Mouse (Mus musculus) MEL (cell line): Measurements from ENCODE around the gene Slc6a21.

Experiments
- BHLHE40 ChIP-seq: IDR thresholded peaks from 2 replicates; pipeline ENCODE4 v1.6.1; 2012; ENCODE audit warnings: low read depth, mild to moderate bottlenecking, inconsistent platforms, low read length, improper control_type of control experiment, borderline replicate concordance
- CTCF ChIP-seq, 3 experiments: IDR thresholded peaks in 2 of 3; conservative IDR thresholded peaks in 1 of 3; 2 replicates each; pipeline ENCODE4 v1.5.1; 2011 to 2012; ENCODE audit warnings: low read length in 3 of 3, low read depth in 2 of 3, mild to moderate bottlenecking in 2 of 3, improper control_type of control experiment in 1 of 3, inconsistent platforms in 1 of 3, mixed read lengths in 1 of 3, moderate library complexity in 1 of 3; ENCODE audit not compliant: control insufficient read depth in 1 of 3, insufficient read depth in 1 of 3, poor library complexity in 1 of 3, severe bottlenecking in 1 of 3
- MAX ChIP-seq: IDR thresholded peaks from 2 replicates; pipeline ENCODE4 v1.6.1; 2011; ENCODE audit warnings: low read length, improper control_type of control experiment
- MAZ ChIP-seq: IDR thresholded peaks from 2 replicates; pipeline ENCODE4 v1.6.1; 2012; ENCODE audit warnings: low read depth, mild to moderate bottlenecking, inconsistent platforms, low read length, improper control_type of control experiment
- MEF2A ChIP-seq: IDR thresholded peaks from 2 replicates; pipeline ENCODE4 v1.6.1; 2014; ENCODE audit warnings: low read depth, mild to moderate bottlenecking, inconsistent platforms, low read length, improper control_type of control experiment; ENCODE audit not compliant: poor library complexity, insufficient replicate concordance, severe bottlenecking; ENCODE audit errors: extremely low read depth
- MXI1 ChIP-seq: IDR thresholded peaks from 2 replicates; pipeline ENCODE4 v1.6.1; 2011; ENCODE audit warnings: mild to moderate bottlenecking, low read depth, low read length, improper control_type of control experiment
- POLR2A ChIP-seq, 2 experiments: IDR thresholded peaks; 2 replicates each; pipeline ENCODE4 v1.6.1; 2011 to 2012; ENCODE audit warnings: low read length in 2 of 2, mild to moderate bottlenecking in 2 of 2, control low read depth in 1 of 2, improper control_type of control experiment in 1 of 2, low read depth in 1 of 2, moderate library complexity in 1 of 2; ENCODE audit not compliant: control insufficient read depth in 1 of 2, insufficient read depth in 1 of 2, poor library complexity in 1 of 2
- RCOR1 ChIP-seq: IDR thresholded peaks from 2 replicates; pipeline ENCODE4 v1.6.1; 2012; ENCODE audit warnings: low read depth, mild to moderate bottlenecking, inconsistent platforms, low read length, improper control_type of control experiment
- USF1 ChIP-seq: IDR thresholded peaks from 2 replicates; pipeline ENCODE4 v1.6.1; 2014; ENCODE audit warnings: low read depth, mild to moderate bottlenecking, inconsistent platforms, low read length, improper control_type of control experiment, moderate library complexity

GRCm38 (mm10) chr7:45336319-45336718 lies 59.0 kb downstream of the Slc6a21 start:
- TF ChIP-seq MXI1 (no peak), CTCF (IDR thresholded peaks at IDR 0.05 in 2 of 3, conservative IDR thresholded peaks at IDR 0.05 in 1 of 3; ENCODE audit: control insufficient read depth in 1 of 3, insufficient read depth in 1 of 3, low read depth in 2 of 3, low read length in 3 of 3, poor library complexity in 1 of 3, severe bottlenecking in 1 of 3) (no peak), POLR2A (IDR thresholded peaks at IDR 0.05; ENCODE audit: control insufficient read depth in 1 of 2, insufficient read depth in 1 of 2, low read depth in 1 of 2, low read length in 2 of 2, poor library complexity in 1 of 2) (no peak), MAZ (no peak), MEF2A (no peak), MAX (no peak), RCOR1 (no peak), USF1 (no peak), BHLHE40 (no peak)
